In the genomic region with DNA sequence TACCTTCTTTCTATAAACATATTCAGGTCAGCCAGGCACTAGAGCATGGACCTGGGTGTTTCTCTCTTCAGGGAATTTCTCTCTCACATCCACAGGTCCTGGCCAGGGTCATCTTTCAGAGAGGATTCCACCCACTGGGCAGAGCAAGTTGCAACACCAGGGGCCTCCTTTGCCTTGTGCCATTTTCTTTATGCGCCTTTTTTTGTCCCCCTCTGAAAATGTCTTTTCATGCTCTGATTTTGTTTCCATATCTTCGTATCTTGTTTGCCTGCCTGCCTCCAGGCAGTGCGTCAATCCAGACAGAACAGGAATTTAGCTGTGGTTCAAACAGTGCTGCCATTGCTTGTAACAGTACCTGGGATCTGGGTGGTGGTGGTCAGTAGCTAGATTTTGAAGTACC, we compare ENCODE assay signal across 24 mouse cellular contexts.
DNase-seq lines count a peak whose midpoint lies in the region; ATAC-seq and TF ChIP-seq lines count a peak whose summit lies in the region.
"Had no signal": no experiment of that assay in that cellular context is flagged by ENCODE, and none has a peak within 500 bp of the region (broad histone marks: within the 10 kb centered on the region; RNA-seq: fewer than 3 reads in every experiment).

No protein-coding gene starts in this region.

- no peaks in the 10 kb centered on the region for H3K4me1 ChIP-seq in hindbrain, postnatal 0 days (ENCODE audit: insufficient read depth, low read length)
- H3K4me1 ChIP-seq in hindbrain, embryonic 13.5 days (replicated peaks) = peaks cover 11% of the 10 kb centered on the region; the same call in 1 of the 2 replicates
- H3K4me1 ChIP-seq in midbrain, embryonic 11.5 days (ENCODE audit: control insufficient read depth, insufficient read depth, low read length) = peaks cover 3% of the 10 kb centered on the region; the same call in 1 of the 2 replicates
- no peaks in the 10 kb centered on the region for H3K4me1 ChIP-seq in midbrain, embryonic 13.5 days (replicated peaks)
- H3K4me1 ChIP-seq in embryonic facial prominence, embryonic 12.5 days = peaks cover 23% of the 10 kb centered on the region; the same call in 1 of the 2 replicates
- H3K4me1 ChIP-seq in cerebellum, adult 2 months (ENCODE audit: control insufficient read depth, insufficient read depth, low read length) = no peaks in the 10 kb centered on the region

- TF ChIP-seq POLR2A in cerebellum, adult 2 months (IDR thresholded peaks at IDR 0.05; ENCODE audit: borderline replicate concordance, insufficient read depth, low read length) = no peak

- DNase-seq in hindbrain, postnatal 0 days (ENCODE audit: low spot score) = no peak
- peak; percentile 53 for DNase-seq in midbrain, embryonic 11.5 days (ENCODE audit: low spot score, missing footprints)
- DNase-seq in cerebellum, adult 2 months = no peak
- no peak for DNase-seq in right cerebral cortex, postnatal 4 days
- DNase-seq: adrenal gland, adult 2 months; adrenal gland, postnatal 14 days; cerebellum, adult 11 months; cerebellum, adult 8-10 months; cerebellum, postnatal 10 days; cerebellum, postnatal 36 days; embryo, embryonic 11 days; forebrain, postnatal 0 days; gastrocnemius, postnatal 10 days; gastrocnemius, postnatal 36 days; heart, postnatal 36 days had no signal

- no peak overlapping the region for H3K4me2 ChIP-seq in hindbrain, postnatal 0 days (ENCODE audit: low read depth, low read length)
- H3K4me2 ChIP-seq in hindbrain, embryonic 13.5 days = no peak overlapping the region
- H3K4me2 ChIP-seq in midbrain, embryonic 11.5 days = no peak overlapping the region
- H3K4me2 ChIP-seq in midbrain, embryonic 13.5 days (replicated peaks) = no peak overlapping the region
- H3K4me2 ChIP-seq in embryonic facial prominence, embryonic 12.5 days (replicated peaks) = no peak overlapping the region
- H3K4me2 ChIP-seq: heart, embryonic 11.5 days; hindbrain, embryonic 14.5 days had no signal

- no peaks in the 10 kb centered on the region for H3K36me3 ChIP-seq in hindbrain, postnatal 0 days (ENCODE audit: insufficient read depth, low read length)
- no peaks in the 10 kb centered on the region for H3K36me3 ChIP-seq in hindbrain, embryonic 13.5 days
- H3K36me3 ChIP-seq in midbrain, embryonic 11.5 days (ENCODE audit: control insufficient read depth, insufficient read depth, low read length) = no peaks in the 10 kb centered on the region
- H3K36me3 ChIP-seq in midbrain, embryonic 13.5 days = no peaks in the 10 kb centered on the region
- H3K36me3 ChIP-seq in embryonic facial prominence, embryonic 12.5 days = no peaks in the 10 kb centered on the region
- H3K36me3 ChIP-seq: hindbrain, embryonic 10.5 days had no signal

- no peak overlapping the region for H3K4me3 ChIP-seq in hindbrain, postnatal 0 days (ENCODE audit: low read length)
- H3K4me3 ChIP-seq in hindbrain, embryonic 13.5 days = no peak overlapping the region
- H3K4me3 ChIP-seq in midbrain, embryonic 11.5 days (ENCODE audit: low read depth, low read length) = no peak overlapping the region
- H3K4me3 ChIP-seq in midbrain, embryonic 13.5 days (replicated peaks) = no peak overlapping the region
- H3K4me3 ChIP-seq in embryonic facial prominence, embryonic 12.5 days = no peak overlapping the region
- no peak overlapping the region for H3K4me3 ChIP-seq in cerebellum, adult 2 months (replicated peaks; ENCODE audit: insufficient read depth, low read depth, low read length)
- H3K4me3 ChIP-seq: hindbrain, embryonic 10.5 days had no signal

- H3K27me3 ChIP-seq in hindbrain, postnatal 0 days (ENCODE audit: insufficient read depth, low read length) = no peaks in the 10 kb centered on the region
- no peaks in the 10 kb centered on the region for H3K27me3 ChIP-seq in hindbrain, embryonic 13.5 days
- H3K27me3 ChIP-seq in midbrain, embryonic 11.5 days (ENCODE audit: control insufficient read depth, insufficient read depth, low read length) = no peaks in the 10 kb centered on the region
- H3K27me3 ChIP-seq in midbrain, embryonic 13.5 days = no peaks in the 10 kb centered on the region
- H3K27me3 ChIP-seq in embryonic facial prominence, embryonic 12.5 days = no peaks in the 10 kb centered on the region
- no peaks in the 10 kb centered on the region for H3K27me3 ChIP-seq in cerebellum, adult 2 months (ENCODE audit: control insufficient read depth, insufficient read depth, low read length)

- no peak overlapping the region for H3K9ac ChIP-seq in hindbrain, postnatal 0 days (replicated peaks; ENCODE audit: low read length)
- no peak overlapping the region for H3K9ac ChIP-seq in hindbrain, embryonic 13.5 days
- no peak overlapping the region for H3K9ac ChIP-seq in midbrain, embryonic 11.5 days (ENCODE audit: low read length)
- no peak overlapping the region for H3K9ac ChIP-seq in midbrain, embryonic 13.5 days (replicated peaks)
- no peak overlapping the region for H3K9ac ChIP-seq in embryonic facial prominence, embryonic 12.5 days
- H3K9ac ChIP-seq: forebrain, postnatal 0 days; hindbrain, embryonic 14.5 days had no signal

- peak overlapping the region; percentile 26; the same call in 1 of the 2 replicates for H3K27ac ChIP-seq in hindbrain, postnatal 0 days
- H3K27ac ChIP-seq in hindbrain, embryonic 13.5 days = no peak overlapping the region
- no peak overlapping the region for H3K27ac ChIP-seq in midbrain, embryonic 11.5 days (ENCODE audit: low read depth, low read length)
- H3K27ac ChIP-seq in midbrain, embryonic 13.5 days = no peak overlapping the region
- peak overlapping the region; percentile 41; the same call in 1 of the 2 replicates for H3K27ac ChIP-seq in embryonic facial prominence, embryonic 12.5 days
- no peak overlapping the region for H3K27ac ChIP-seq in cerebellum, adult 2 months (ENCODE audit: insufficient read depth, low read length)
- H3K27ac ChIP-seq: hindbrain, embryonic 10.5 days; hindbrain, embryonic 14.5 days had no signal

- no peak for TF ChIP-seq CTCF in hindbrain, postnatal 0 days (IDR thresholded peaks at IDR 0.05; ENCODE audit: low read depth)
- TF ChIP-seq CTCF in cerebellum, adult 2 months (IDR thresholded peaks at IDR 0.05; ENCODE audit: borderline replicate concordance, insufficient read depth, low read depth, low read length) = no peak

- ATAC-seq in hindbrain, postnatal 0 days = no peak
- no peak for ATAC-seq in hindbrain, embryonic 13.5 days (ENCODE audit: low FRiP score)
- ATAC-seq in midbrain, embryonic 11.5 days (ENCODE audit: low FRiP score) = no peak
- ATAC-seq in midbrain, embryonic 13.5 days = no peak
- no peak for ATAC-seq in embryonic facial prominence, embryonic 12.5 days (ENCODE audit: insufficient number of reproducible peaks, insufficient read depth, low FRiP score, low TSS enrichment)
- ATAC-seq: CD4-positive, CD25-positive, alpha-beta regulatory T cell, adult 4 months; forebrain, embryonic 14.5 days; intestine, postnatal 0 days had no signal

- WGBS in hindbrain, postnatal 0 days = 72% methylated on average over 3 of the region's 3 CpGs
- WGBS in hindbrain, embryonic 13.5 days = 75% methylated on average over 3 of the region's 3 CpGs
- 86% methylated on average over 3 of the region's 3 CpGs for whole genome bisulfite sequencing in midbrain, embryonic 11.5 days
- 77% methylated on average over 3 of the region's 3 CpGs for WGBS in midbrain, embryonic 13.5 days
- 48% methylated on average over 3 of the region's 3 CpGs for WGBS in embryonic facial prominence, embryonic 12.5 days
- 67% methylated on average over 3 of the region's 3 CpGs for WGBS in cerebellum, adult 2 months

- no peaks in the 10 kb centered on the region for H3K9me3 ChIP-seq in hindbrain, postnatal 0 days (ENCODE audit: low read length)
- no peaks in the 10 kb centered on the region for H3K9me3 ChIP-seq in hindbrain, embryonic 13.5 days
- no peaks in the 10 kb centered on the region for H3K9me3 ChIP-seq in midbrain, embryonic 11.5 days (ENCODE audit: control insufficient read depth, low read length)
- no peaks in the 10 kb centered on the region for H3K9me3 ChIP-seq in midbrain, embryonic 13.5 days
- H3K9me3 ChIP-seq in embryonic facial prominence, embryonic 12.5 days = no peaks in the 10 kb centered on the region
- H3K9me3 ChIP-seq: hindbrain, embryonic 10.5 days had no signal

Comparison
In these comparisons a context has a peak if more than half of its experiments do, and no peak if none do; other contexts are left out.
1. H3K27ac ChIP-seq: peak in hindbrain, postnatal 0 days (single experiment) and embryonic facial prominence, embryonic 12.5 days (single experiment); none in hindbrain, embryonic 13.5 days (single experiment), midbrain, embryonic 11.5 days (single experiment), midbrain, embryonic 13.5 days (single experiment) and cerebellum, adult 2 months (single experiment).